Mouse (Mus musculus) hindbrain, embryonic 12.5 days (tissue): ENCODE data around the gene Rbm18. TPM values are rescaled to one million over a fixed set of nuclear protein-coding genes. Genes with fewer than 3 reads are reported as not detected.
"Not testable (repeated sequence)": the region's sequence is repeated elsewhere in the genome, so short reads cannot be mapped to it uniquely, and the experiment has no call there.

Source experiments
- ATAC-seq: fragments of 200-750 bp; cut with Nextera tagmentation; 2 replicates; pipeline ENCODE4 v1.8.0; 2017; ENCODE audit warnings: moderate TSS enrichment; ENCODE audit not compliant: low FRiP score
- H3K27ac ChIP-seq: fragments of 300-500 bp; sonication (generic); 2 replicates; pipeline ENCODE4 v1.5.1; 2016; ENCODE audit warnings: mild to moderate bottlenecking
- H3K27me3 ChIP-seq: fragments of 300-500 bp; sonication (generic); 2 replicates; pipeline ENCODE4 v1.6.1; 2016; ENCODE audit warnings: mild to moderate bottlenecking
- H3K36me3 ChIP-seq: fragments of 300-500 bp; sonication (generic); 2 replicates; pipeline ENCODE4 v1.6.1; 2016; ENCODE audit warnings: mild to moderate bottlenecking
- H3K4me1 ChIP-seq: fragments of 300-500 bp; sonication (generic); 2 replicates; pipeline ENCODE4 v1.6.1; 2016
- H3K4me2 ChIP-seq: fragments of 300-500 bp; sonication (generic); replicated peaks from 2 replicates; pipeline ENCODE4 v1.6.1; 2016; ENCODE audit warnings: mild to moderate bottlenecking
- H3K4me3 ChIP-seq: fragments of 300-500 bp; sonication (generic); 2 replicates; pipeline ENCODE4 v1.5.1; 2016; ENCODE audit warnings: mild to moderate bottlenecking
- H3K9ac ChIP-seq: fragments of 300-500 bp; sonication (generic); 2 replicates; pipeline ENCODE4 v1.6.1; 2016; ENCODE audit warnings: mild to moderate bottlenecking, moderate library complexity
- H3K9me3 ChIP-seq: fragments of 300-500 bp; sonication (generic); replicated peaks from 2 replicates; pipeline ENCODE4 v1.6.1; 2016; ENCODE audit warnings: mild to moderate bottlenecking
- WGBS: fragments of 180-500 bp; shearing (Covaris S2); methylation state at CpG from one replicate; pipeline ENCODE4 v1.1.7; 2016; 5-methylcytosine and 5-hydroxymethylcytosine counted together
- polyA plus RNA-seq: library from polyadenylated mRNA; unstranded; fragments of >200 nt; fragmentation: Nextera tagmentation; extraction: Ambion mirVana; gene quantifications from 2 replicates; pipeline ENCODE4 v1.2.1, GENCODE M21; 2016

Rbm18 gene
- polyA plus RNA-seq = 129 TPM in 2 replicates

- H3K4me1 ChIP-seq = peaks cover 5% of the 10 kb centered on the region
- H3K4me2 ChIP-seq = peak within 1 kb of the TSS; percentile 67
- H3K36me3 ChIP-seq = peaks cover 24% of the 10 kb centered on the region
- peak within 1 kb of the TSS; percentile 81 for H3K9ac ChIP-seq
- H3K9me3 ChIP-seq = no peaks in the 10 kb centered on the region
- peak within 1 kb of the TSS; percentile 73 for H3K4me3 ChIP-seq
- peak; percentile 97 for ATAC-seq
- no peaks in the 10 kb centered on the region for H3K27me3 ChIP-seq
- under 1% methylated on average over 50 of the region's 50 CpGs for WGBS
- H3K27ac ChIP-seq = peak within 1 kb of the TSS; percentile 82
These were observed at the start of gene Rbm18, which contains the start of gene Mrrf for GRCm38 (mm10) chr2:36136300-36136941. Rbm18 (minus strand) TSS chr2:36136773. Mrrf (plus strand) TSS chr2:36136389.

DNA sequence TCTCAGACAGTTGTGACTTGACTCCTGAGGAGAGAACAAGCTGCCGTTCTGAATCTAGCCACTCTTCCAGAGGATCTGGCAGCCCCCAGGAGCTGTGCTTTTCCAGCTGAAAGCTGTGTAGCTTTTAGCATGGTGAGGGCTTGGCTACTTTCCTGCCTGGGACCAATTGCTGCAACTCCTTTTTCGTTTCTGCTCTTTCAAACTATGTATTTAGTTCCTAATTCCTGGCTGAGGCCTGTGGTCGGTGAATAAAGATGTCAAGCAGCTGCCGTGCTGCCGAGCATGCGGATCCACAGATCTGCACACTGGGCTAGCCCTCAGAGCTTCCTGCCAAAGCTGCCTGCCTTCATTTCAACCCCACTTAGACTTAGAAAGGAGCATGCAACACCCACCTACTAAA lies 48.3 kb upstream of the Rbm18 start:
- H3K9me3 ChIP-seq = no peaks in the 10 kb centered on the region
- 78% methylated on average over 6 of the region's 6 CpGs for WGBS
- ATAC-seq = no peak

DNA sequence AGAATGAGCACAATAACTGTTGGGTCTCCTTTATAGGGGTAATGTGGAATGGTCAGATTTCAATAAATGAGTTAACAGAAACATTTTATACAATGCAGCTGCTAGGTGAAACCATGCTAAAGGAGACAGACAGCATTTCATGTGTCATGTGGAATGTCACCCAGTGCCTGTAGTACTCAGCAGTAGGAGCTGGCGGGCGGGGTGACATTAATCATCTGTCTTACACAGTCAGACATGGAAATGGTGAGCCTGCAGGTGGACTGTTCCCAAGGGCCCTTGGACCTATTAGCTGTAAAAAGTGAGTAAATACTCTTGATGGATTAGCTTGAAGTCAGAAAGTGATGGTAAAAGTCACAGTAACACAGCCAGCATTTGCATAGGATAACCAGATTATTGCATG lies 47.6 kb upstream of the Rbm18 start:
- WGBS = 80% methylated on average over 2 of the region's 2 CpGs
- H3K27ac ChIP-seq = no peak overlapping the region
- no peaks in the 10 kb centered on the region for H3K4me1 ChIP-seq
- no peak for ATAC-seq
- H3K9me3 ChIP-seq = no peaks in the 10 kb centered on the region
- peaks cover 6% of the 10 kb centered on the region; the same call in 1 of the 2 replicates for H3K36me3 ChIP-seq
- H3K9ac ChIP-seq = no peak overlapping the region
- no peak overlapping the region for H3K4me3 ChIP-seq
- H3K27me3 ChIP-seq = no peaks in the 10 kb centered on the region
- no peak overlapping the region for H3K4me2 ChIP-seq

More for the DNA sequence above, 48.3 kb upstream of the Rbm18 start:
- no peak overlapping the region for H3K4me3 ChIP-seq
- no peak overlapping the region for H3K27ac ChIP-seq
- H3K36me3 ChIP-seq = peaks cover 2% of the 10 kb centered on the region; the same call in 1 of the 2 replicates
- no peaks in the 10 kb centered on the region for H3K4me1 ChIP-seq
- no peaks in the 10 kb centered on the region for H3K27me3 ChIP-seq
- H3K4me2 ChIP-seq = no peak overlapping the region
- H3K9ac ChIP-seq = no peak overlapping the region

DNA sequence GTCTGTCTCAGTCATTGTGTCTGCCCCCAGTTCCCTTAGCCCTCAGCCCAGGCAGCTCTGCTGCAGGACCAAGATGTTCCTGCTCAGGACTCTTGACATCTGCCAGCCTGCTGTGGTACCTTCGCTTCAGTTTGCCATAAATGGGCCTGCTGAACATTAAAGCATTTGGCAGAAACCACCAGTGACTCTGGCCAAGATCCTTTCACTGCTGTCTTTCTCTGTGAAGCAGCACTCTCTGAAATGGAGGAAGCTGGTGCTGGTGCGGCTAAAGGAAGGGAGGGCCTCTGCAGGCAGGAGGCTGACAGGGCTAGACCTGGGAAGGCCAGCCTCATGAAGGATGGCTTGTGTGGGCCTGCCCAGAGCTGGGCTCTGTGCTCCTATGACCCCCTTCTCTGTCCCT lies 46.7 kb upstream of the Rbm18 start:
- Histone ChIP-seq H3K4me3 (no peak overlapping the region), H3K9me3 (no peaks in the 10 kb centered on the region), H3K27ac (no peak overlapping the region), H3K4me2 (no peak overlapping the region), H3K27me3 (no peaks in the 10 kb centered on the region), H3K4me1 (no peaks in the 10 kb centered on the region), H3K9ac (no peak overlapping the region), H3K36me3 (peaks cover 7% of the 10 kb centered on the region)
- ATAC-seq = no peak
- WGBS = 93% methylated on average over 2 of the region's 2 CpGs

DNA sequence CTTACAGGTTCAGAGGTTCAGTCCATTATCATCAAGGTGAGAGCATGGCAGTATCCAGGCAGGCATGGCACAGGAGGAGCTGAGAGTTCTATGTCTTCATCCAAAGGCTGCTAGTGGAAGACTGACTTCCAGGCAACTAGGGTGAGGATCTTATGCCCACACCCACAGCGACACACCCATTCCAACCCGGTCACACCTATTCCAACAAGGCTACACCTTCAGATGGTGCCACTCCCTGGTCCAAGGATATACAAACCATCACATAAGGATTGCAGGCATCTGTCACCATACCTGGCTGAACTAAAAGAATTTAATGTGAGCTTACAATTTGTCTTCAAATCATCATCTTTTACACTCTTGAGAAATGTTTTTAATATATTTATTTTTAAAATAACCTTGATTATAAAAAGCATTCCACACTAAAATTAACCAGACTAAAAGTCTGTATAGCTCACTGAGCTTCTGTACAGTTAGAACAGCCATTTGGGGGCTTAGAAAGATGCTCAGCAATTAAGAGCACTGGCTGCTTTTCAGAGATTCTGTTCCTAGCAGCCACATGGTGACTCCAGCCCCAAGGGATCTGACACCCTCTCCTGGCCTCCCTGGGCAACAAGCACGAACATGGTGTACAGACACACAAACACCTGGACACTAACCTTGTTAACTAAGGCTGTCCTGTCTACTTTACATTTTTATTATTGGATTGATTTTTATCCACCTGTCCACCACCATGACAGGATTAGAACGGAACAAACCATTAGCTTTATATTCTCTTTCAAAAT lies 45.2 kb upstream of the Rbm18 start:
- not testable (repeated sequence) for ATAC-seq, H3K27ac ChIP-seq, H3K4me3 ChIP-seq, H3K4me1 ChIP-seq, H3K9ac ChIP-seq, H3K4me2 ChIP-seq, H3K9me3 ChIP-seq, H3K27me3 ChIP-seq
- peaks cover 19% of the 10 kb centered on the region for H3K36me3 ChIP-seq
- WGBS = 90% methylated on average over 4 of the region's 4 CpGs

- Histone ChIP-seq H3K27me3 (no peaks in the 10 kb centered on the region), H3K4me1 (no peaks in the 10 kb centered on the region), H3K9me3 (no peaks in the 10 kb centered on the region), H3K4me2 (no peak overlapping the region), H3K9ac (no peak overlapping the region), H3K36me3 (peaks cover 19% of the 10 kb centered on the region), H3K27ac (no peak overlapping the region), H3K4me3 (no peak overlapping the region)
- 69% methylated on average over 3 of the region's 3 CpGs for WGBS
- no peak for ATAC-seq
These were observed 42.9 kb upstream of the Rbm18 start for GRCm38 (mm10) chr2:36179487-36179886.

DNA sequence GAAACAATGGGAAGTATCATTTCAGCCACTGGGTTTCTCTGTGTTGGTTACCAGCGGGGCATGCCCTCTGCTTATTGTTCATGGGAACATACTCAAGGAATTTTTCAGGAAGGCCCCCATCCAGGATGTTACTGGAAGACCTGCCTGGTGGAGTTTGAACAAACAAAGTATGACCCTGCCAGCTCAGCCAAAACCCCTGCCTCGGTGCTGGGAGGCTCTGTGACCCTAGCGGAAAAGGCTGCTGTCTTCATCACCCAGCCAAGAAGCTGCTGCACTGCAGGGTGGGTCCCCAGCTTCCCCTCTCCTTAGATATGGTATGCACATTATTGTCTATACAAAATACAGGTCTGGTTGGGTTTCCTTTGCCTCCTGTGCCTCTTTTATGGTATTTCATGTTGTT lies 36.0 kb upstream of the Rbm18 start:
- no peaks in the 10 kb centered on the region for H3K27me3 ChIP-seq
- ATAC-seq = no peak
- no peaks in the 10 kb centered on the region for H3K9me3 ChIP-seq
- no peaks in the 10 kb centered on the region for H3K4me1 ChIP-seq
- peaks cover 11% of the 10 kb centered on the region for H3K36me3 ChIP-seq
- H3K4me2 ChIP-seq = no peak overlapping the region
- H3K9ac ChIP-seq = no peak overlapping the region
- H3K27ac ChIP-seq = no peak overlapping the region
- 84% methylated on average over 3 of the region's 3 CpGs for WGBS
- no peak overlapping the region for H3K4me3 ChIP-seq

- Histone ChIP-seq H3K27ac (no peak overlapping the region), H3K27me3 (no peaks in the 10 kb centered on the region), H3K4me2 (no peak overlapping the region), H3K36me3 (peaks cover 7% of the 10 kb centered on the region), H3K4me1 (no peaks in the 10 kb centered on the region), H3K9me3 (no peaks in the 10 kb centered on the region), H3K4me3 (no peak overlapping the region), H3K9ac (no peak overlapping the region)
- no peak for ATAC-seq
- 72% methylated on average over 4 of the region's 4 CpGs for WGBS
These were observed 35.6 kb upstream of the Rbm18 start for GRCm38 (mm10) chr2:36172136-36172535.

DNA sequence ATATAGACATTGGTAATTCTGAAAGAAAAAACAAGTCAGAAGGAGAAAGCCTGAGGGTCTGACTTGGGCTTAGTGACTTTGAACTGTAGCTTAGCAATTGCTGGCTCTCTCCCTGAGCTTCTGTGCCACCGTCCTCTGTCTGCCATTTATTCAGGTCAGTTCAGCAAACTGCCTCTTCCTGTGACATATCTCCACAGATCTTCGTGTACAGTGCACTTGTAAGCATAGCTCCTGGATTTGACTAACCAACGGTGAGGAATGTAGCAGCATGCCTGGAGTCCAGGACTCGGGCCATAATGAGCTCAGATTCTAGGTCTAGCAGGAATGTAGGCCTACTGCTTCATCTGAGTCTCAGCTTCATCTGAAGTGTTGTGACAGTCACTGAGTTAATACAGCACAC lies 32.6 kb upstream of the Rbm18 start:
- Histone ChIP-seq H3K4me3 (no peak overlapping the region), H3K4me2 (no peak overlapping the region), H3K9me3 (no peaks in the 10 kb centered on the region), H3K4me1 (no peaks in the 10 kb centered on the region), H3K36me3 (0 out of 2 replicates have a peak, but pooled peaks cover 5% of the 10 kb centered on the region), H3K27ac (no peak overlapping the region), H3K9ac (no peak overlapping the region), H3K27me3 (no peaks in the 10 kb centered on the region)
- 87% methylated on average over 4 of the region's 4 CpGs for WGBS
- no peak for ATAC-seq

GRCm38 (mm10) chr2:36167990-36168618 lies 31.5 kb upstream of the Rbm18 start:
- no peak overlapping the region for H3K4me2 ChIP-seq
- no peaks in the 10 kb centered on the region for H3K9me3 ChIP-seq
- H3K36me3 ChIP-seq = peaks cover 9% of the 10 kb centered on the region; the same call in 1 of the 2 replicates
- no peaks in the 10 kb centered on the region for H3K27me3 ChIP-seq
- no peak overlapping the region for H3K9ac ChIP-seq
- no peak overlapping the region for H3K27ac ChIP-seq
- ATAC-seq = no peak
- 95% methylated on average over 1 of the region's 1 CpGs for WGBS
- no peaks in the 10 kb centered on the region for H3K4me1 ChIP-seq
- H3K4me3 ChIP-seq = no peak overlapping the region

DNA sequence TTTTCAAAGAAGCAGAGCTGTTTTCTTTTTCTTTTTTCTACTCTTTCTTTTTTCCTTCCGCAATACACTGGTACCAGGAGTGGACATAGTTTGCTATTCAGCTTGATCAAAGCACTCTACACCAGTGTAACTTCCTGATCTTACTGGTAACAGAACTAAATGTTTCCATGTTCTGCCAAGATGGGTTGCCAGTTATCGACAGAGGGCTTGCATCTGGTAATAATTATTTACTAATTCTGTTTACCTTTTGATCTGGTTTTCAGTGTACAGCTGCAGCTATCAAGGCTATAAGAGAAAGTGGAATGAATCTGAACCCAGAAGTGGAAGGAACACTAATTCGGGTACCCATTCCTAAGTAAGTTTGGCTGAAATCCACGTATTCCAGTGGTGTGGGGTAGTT lies 22.8 kb upstream of the Rbm18 start:
- no peaks in the 10 kb centered on the region for H3K9me3 ChIP-seq
- no peak overlapping the region for H3K4me3 ChIP-seq
- no peak for ATAC-seq
- no peak overlapping the region for H3K9ac ChIP-seq
- H3K4me2 ChIP-seq = no peak overlapping the region
- no peak overlapping the region for H3K27ac ChIP-seq
- no peaks in the 10 kb centered on the region for H3K4me1 ChIP-seq
- 80% methylated on average over 4 of the region's 4 CpGs for WGBS
- H3K27me3 ChIP-seq = no peaks in the 10 kb centered on the region
- H3K36me3 ChIP-seq = peaks cover 36% of the 10 kb centered on the region

DNA sequence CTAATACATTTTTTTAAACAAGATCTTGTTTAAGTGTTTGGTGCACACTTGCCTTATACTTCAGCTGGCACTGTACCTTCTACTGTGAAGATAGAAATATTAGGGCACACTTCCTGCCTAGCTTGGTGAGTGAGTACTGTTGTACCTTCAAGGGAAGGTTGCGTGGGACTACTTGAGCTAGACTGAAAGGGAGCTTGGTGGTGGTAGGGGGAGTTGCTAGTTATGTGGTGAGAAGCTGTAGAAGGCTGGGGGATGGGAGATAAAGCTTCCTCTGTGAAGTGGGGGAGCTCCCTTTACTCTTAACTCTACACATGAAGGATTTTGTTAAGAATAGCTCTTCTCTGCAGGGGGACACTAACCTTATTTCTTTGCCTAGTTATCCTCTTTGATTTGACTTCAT lies 20.9 kb upstream of the Rbm18 start:
- Histone ChIP-seq H3K36me3 (peaks cover 38% of the 10 kb centered on the region), H3K27ac (no peak overlapping the region)
- WGBS = 94% methylated on average over 1 of the region's 1 CpGs

More for the DNA sequence above, 20.9 kb upstream of the Rbm18 start:
- H3K27me3 ChIP-seq = no peaks in the 10 kb centered on the region
- no peaks in the 10 kb centered on the region for H3K4me1 ChIP-seq
- no peak overlapping the region for H3K4me3 ChIP-seq
- no peak overlapping the region for H3K9ac ChIP-seq
- H3K4me2 ChIP-seq = no peak overlapping the region
- ATAC-seq = no peak
- no peaks in the 10 kb centered on the region for H3K9me3 ChIP-seq
